Mouse (Mus musculus) myocyte (in vitro differentiated cells): ENCODE measurements at regions not wholly inside any gene's neighbourhood (a gene's known extent, or its start where the extent isn't known, plus 50 kb on each side); places are given as distances from the start of the nearest gene placed in this dataset.

Experiments
- CEBPB ChIP-seq: IDR thresholded peaks from 2 replicates; pipeline ENCODE4 v1.6.1; 2011; ENCODE audit warnings: mild to moderate bottlenecking, moderate library complexity; ENCODE audit not compliant: poor library complexity, insufficient read depth, severe bottlenecking
- E2F4 ChIP-seq: IDR thresholded peaks from one replicate; pipeline ENCODE4 v1.6.1; 2011; ENCODE audit warnings: mild to moderate bottlenecking, control low read depth, moderate library complexity; ENCODE audit not compliant: insufficient read depth
- MAX ChIP-seq: IDR thresholded peaks from one replicate; pipeline ENCODE4 v1.6.1; 2011; ENCODE audit warnings: low read depth, mild to moderate bottlenecking, control low read depth
- MYOD1 ChIP-seq, 3 experiments: IDR thresholded peaks; one replicate each; pipeline ENCODE4 v1.6.1; 2011; ENCODE audit warnings: control low read depth in 2 of 3, low read depth in 2 of 3, mild to moderate bottlenecking in 2 of 3, moderate library complexity in 1 of 3; ENCODE audit not compliant: insufficient read length in 2 of 3, control insufficient read depth in 1 of 3
- MYOG ChIP-seq, 3 experiments: IDR thresholded peaks; one replicate each; pipeline ENCODE4 v1.6.1; 2011; ENCODE audit warnings: control low read depth in 2 of 3, low read depth in 2 of 3, mild to moderate bottlenecking in 2 of 3; ENCODE audit not compliant: insufficient read length in 2 of 3, control insufficient read depth in 1 of 3, insufficient read depth in 1 of 3
- POLR2A ChIP-seq: IDR thresholded peaks from one replicate; pipeline ENCODE4 v1.6.1; 2011; ENCODE audit warnings: low read depth, mild to moderate bottlenecking, control low read depth, moderate library complexity; ENCODE audit not compliant: insufficient read length
- POLR2AphosphoS2 ChIP-seq: IDR thresholded peaks from one replicate; pipeline ENCODE4 v1.6.1; 2011; ENCODE audit warnings: low read depth, control low read depth; ENCODE audit not compliant: insufficient read length
- SRF ChIP-seq: IDR thresholded peaks from one replicate; pipeline ENCODE4 v1.6.1; 2011; ENCODE audit warnings: low read depth; ENCODE audit not compliant: control insufficient read depth, insufficient read length
- TCF12 ChIP-seq: IDR thresholded peaks from one replicate; pipeline ENCODE4 v1.6.1; 2011; ENCODE audit warnings: mild to moderate bottlenecking, control low read depth; ENCODE audit not compliant: poor library complexity, insufficient read depth, severe bottlenecking
- TCF3 ChIP-seq: IDR thresholded peaks from one replicate; pipeline ENCODE4 v1.6.1; 2011; ENCODE audit warnings: low read depth, control low read depth; ENCODE audit not compliant: insufficient read length
- USF1 ChIP-seq: IDR thresholded peaks from one replicate; pipeline ENCODE4 v1.6.1; 2011; ENCODE audit warnings: low read depth, mild to moderate bottlenecking, control low read depth, moderate library complexity

DNA sequence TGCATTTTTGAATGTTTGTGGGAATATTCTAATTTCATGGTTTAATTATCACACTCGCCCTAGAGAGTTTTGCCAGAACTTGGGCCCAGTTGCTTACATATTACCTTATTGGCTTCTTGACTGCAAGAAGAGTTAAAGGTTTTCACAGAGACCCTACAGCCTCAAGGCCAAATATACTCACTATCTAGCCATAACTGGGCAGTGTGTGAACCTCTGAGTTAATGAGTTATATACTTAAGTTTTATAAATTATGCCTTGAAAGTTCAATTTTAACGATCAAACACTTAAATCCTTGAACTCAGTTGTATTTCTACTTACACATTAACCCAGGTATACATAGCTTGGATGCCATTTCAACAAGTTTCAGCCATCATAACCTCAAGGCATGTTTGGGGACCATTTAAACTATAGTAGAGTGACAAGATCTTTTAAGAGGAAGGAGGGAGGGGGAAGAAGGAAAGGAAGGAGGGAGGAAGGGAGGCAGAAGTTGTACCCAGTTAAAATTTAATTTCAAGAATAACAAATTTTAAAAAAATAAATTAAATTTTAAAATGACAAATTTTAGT lies 52.5 kb upstream of the Gm6993 start:
- TF ChIP-seq USF1, result no peak
- no peak for TF ChIP-seq TCF12
- TF ChIP-seq MAX, result no peak
- no peak for TF ChIP-seq POLR2A
- TF ChIP-seq CEBPB, result no peak
- TF ChIP-seq POLR2AphosphoS2, result no peak
- no peak for TF ChIP-seq MYOD1 (IDR thresholded peaks at IDR 0.05; ENCODE audit: control insufficient read depth in 1 of 3, insufficient read length in 2 of 3, low read depth in 2 of 3)
- TF ChIP-seq MYOG (IDR thresholded peaks at IDR 0.05; ENCODE audit: control insufficient read depth in 1 of 3, insufficient read depth in 1 of 3, insufficient read length in 2 of 3, low read depth in 2 of 3), result no peak
- TF ChIP-seq E2F4, result no peak
- no peak for TF ChIP-seq TCF3
- TF ChIP-seq SRF, result no peak
